Mouse (Mus musculus) MEL-GATA-1-ER (cell line): Measurements from ENCODE around the gene Pbp2.

Experiments used
- DNase-seq: peaks from one replicate; pipeline ENCODE4 v3.0.0-alpha.2; 2012; ENCODE audit warnings: low read depth; ENCODE audit errors: extremely low read depth

Pbp2 gene

GRCm38 (mm10) chr6:135302421-135303125 is 7.6 kb downstream of the Pbp2 start:
- no peak for DNase-seq

GRCm38 (mm10) chr6:135300469-135300868 is 9.7 kb downstream of the Pbp2 start:
- no peak for DNase-seq

- no peak for DNase-seq
Measured at GRCm38 (mm10) chr6:135299024-135299550, 11.1 kb downstream of the Pbp2 start.

GRCm38 (mm10) chr6:135297570-135297969 is 12.6 kb downstream of the Pbp2 start:
- DNase-seq: no peak

GRCm38 (mm10) chr6:135296267-135296666 is 13.9 kb downstream of the Pbp2 start:
- peak; percentile 71 for DNase-seq

GRCm38 (mm10) chr6:135295082-135295861 is 14.9 kb downstream of the Pbp2 start:
- no peak for DNase-seq

- DNase-seq: no peak
Measured at GRCm38 (mm10) chr6:135294150-135294549, 16.1 kb downstream of the Pbp2 start.

GRCm38 (mm10) chr6:135292391-135292790 is 17.8 kb downstream of the Pbp2 start:
- no peak for DNase-seq

- DNase-seq: no peak
Measured at GRCm38 (mm10) chr6:135279856-135280255, 30.3 kb downstream of the Pbp2 start.

- DNase-seq: no peak
Measured at GRCm38 (mm10) chr6:135279286-135279685, 30.9 kb downstream of the Pbp2 start.

GRCm38 (mm10) chr6:135278302-135278701 is 31.9 kb downstream of the Pbp2 start:
- no peak for DNase-seq

GRCm38 (mm10) chr6:135276474-135277295 is 33.5 kb downstream of the Pbp2 start:
- DNase-seq: no peak

- DNase-seq: no peak
Measured at GRCm38 (mm10) chr6:135275231-135275630, 35.0 kb downstream of the Pbp2 start.

- DNase-seq: no peak
Measured at GRCm38 (mm10) chr6:135273066-135273465, 37.1 kb downstream of the Pbp2 start.

- no peak for DNase-seq
Measured at GRCm38 (mm10) chr6:135271761-135272160, 38.4 kb downstream of the Pbp2 start.

GRCm38 (mm10) chr6:135269626-135270025 is 40.6 kb downstream of the Pbp2 start:
- no peak for DNase-seq

GRCm38 (mm10) chr6:135268392-135268791 is 41.8 kb downstream of the Pbp2 start:
- DNase-seq: no peak

GRCm38 (mm10) chr6:135267221-135267620 is 43.0 kb downstream of the Pbp2 start:
- DNase-seq: no peak

GRCm38 (mm10) chr6:135266056-135266455 is 44.1 kb downstream of the Pbp2 start:
- no peak for DNase-seq

GRCm38 (mm10) chr6:135264136-135264535 is 46.1 kb downstream of the Pbp2 start:
- DNase-seq: no peak

GRCm38 (mm10) chr6:135262565-135262964 is 47.6 kb downstream of the Pbp2 start:
- DNase-seq: no peak

GRCm38 (mm10) chr6:135261124-135261523 is 49.1 kb downstream of the Pbp2 start:
- no peak for DNase-seq
